Mouse (Mus musculus) heart, postnatal 0 days (tissue): ENCODE measurements around the gene Cdh13.

ENCODE experiments used
- CTCF ChIP-seq: IDR thresholded peaks from 2 replicates; pipeline ENCODE4 v1.5.1; 2016; ENCODE audit warnings: antibody characterized with exemption, control low read depth, low read depth
- EP300 ChIP-seq: IDR thresholded peaks from 2 replicates; pipeline ENCODE4 v1.6.1; 2016; ENCODE audit warnings: antibody characterized with exemption, low read depth

DNA sequence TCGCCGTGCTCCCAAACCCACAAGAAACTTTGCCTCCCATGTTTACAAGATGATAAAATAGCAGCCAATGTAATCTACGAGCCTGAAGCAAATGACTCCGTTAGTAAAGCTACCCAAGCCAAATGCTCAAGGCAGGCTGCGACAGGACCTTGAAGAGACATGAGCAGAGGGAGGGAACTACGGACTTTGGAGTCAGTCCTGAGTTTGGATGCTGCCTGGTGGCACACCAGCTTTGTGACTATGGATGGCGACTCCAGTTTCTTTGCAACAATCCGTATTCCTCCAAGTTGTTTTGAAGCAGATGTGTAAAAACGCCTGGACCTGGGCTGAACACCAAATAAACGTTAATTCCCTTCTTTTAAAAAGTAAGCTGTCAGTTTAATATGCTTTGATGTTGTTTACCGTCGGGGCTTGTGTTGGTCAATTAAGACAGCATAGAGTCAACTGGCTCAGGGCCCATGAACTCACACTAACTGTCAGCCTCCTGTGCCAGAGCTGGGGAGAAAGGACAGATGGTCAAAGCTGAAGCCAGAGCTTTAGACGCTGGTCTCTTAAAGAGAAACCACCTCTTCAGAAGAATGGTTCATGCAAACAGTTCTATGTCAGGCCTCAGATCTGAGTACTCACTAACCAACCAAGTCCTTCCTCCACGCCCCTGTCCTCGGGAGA lies 678.5 kb downstream of the Cdh13 start:
- TF ChIP-seq CTCF = no peak
- TF ChIP-seq EP300 = no peak
